Mouse (Mus musculus) limb, embryonic 10.5 days (tissue): Measurements from ENCODE around the gene B230219D22Rik. TPM values are rescaled to one million over a fixed set of nuclear protein-coding genes. Genes with fewer than 3 reads are reported as not detected.

Experiments used
- DNase-seq: peaks from one replicate; pipeline ENCODE4 v3.0.0-alpha.2; 2017; ENCODE audit warnings: low spot score
- H3K27ac ChIP-seq: fragments of 300-500 bp; sonication (generic); 2 replicates; pipeline ENCODE4 v1.5.1; 2016; ENCODE audit warnings: mild to moderate bottlenecking
- H3K27me3 ChIP-seq: fragments of 300-500 bp; sonication (generic); 2 replicates; pipeline ENCODE4 v1.6.1; 2016; ENCODE audit warnings: low read depth, mild to moderate bottlenecking; ENCODE audit not compliant: poor library complexity, severe bottlenecking
- H3K36me3 ChIP-seq: fragments of 300-500 bp; sonication (generic); 2 replicates; pipeline ENCODE4 v1.6.1; 2016; ENCODE audit warnings: mild to moderate bottlenecking, moderate library complexity
- H3K4me1 ChIP-seq: fragments of 300-500 bp; sonication (generic); 2 replicates; pipeline ENCODE4 v1.6.1; 2016
- H3K4me3 ChIP-seq: fragments of 300-500 bp; sonication (generic); 2 replicates; pipeline ENCODE4 v1.5.1; 2016; ENCODE audit warnings: mild to moderate bottlenecking, moderate library complexity
- H3K9me3 ChIP-seq: fragments of 300-500 bp; sonication (generic); replicated peaks from 2 replicates; pipeline ENCODE4 v1.6.1; 2016; ENCODE audit warnings: mild to moderate bottlenecking
- WGBS: fragments of 180-500 bp; shearing (Covaris S2); methylation state at CpG from one replicate; pipeline ENCODE4 v1.1.7; 2016; 5-methylcytosine and 5-hydroxymethylcytosine counted together
- polyA plus RNA-seq: library from polyadenylated mRNA; unstranded; fragments of >200 nt; fragmentation: Nextera tagmentation; extraction: Ambion mirVana; gene quantifications from 2 replicates; pipeline ENCODE4 v1.2.1, GENCODE M21; 2016

The B230219D22Rik gene
- polyA plus RNA-seq, result 55.5 and 65.2 TPM in 2 replicates

- WGBS, result 3% methylated on average over 51 of the region's 51 CpGs
- H3K4me1 ChIP-seq, result peaks cover 25% of the 10 kb centered on the region
These were observed at the start of gene B230219D22Rik for GRCm38 (mm10) chr13:55692535-55693242. TSS of gene B230219D22Rik (plus strand) at chr13:55693124.

GRCm38 (mm10) chr13:55644525-55644924, 48.4 kb upstream of the B230219D22Rik start:
- peaks cover 87% of the 10 kb centered on the region for H3K36me3 ChIP-seq
- WGBS, result 96% methylated on average over 2 of the region's 2 CpGs
- no peaks in the 10 kb centered on the region for H3K4me1 ChIP-seq
- no peaks in the 10 kb centered on the region for H3K27me3 ChIP-seq
- no peaks in the 10 kb centered on the region for H3K9me3 ChIP-seq
- no peak for DNase-seq
- H3K4me3 ChIP-seq, result no peak overlapping the region
- H3K27ac ChIP-seq, result no peak overlapping the region

More at GRCm38 (mm10) chr13:55692535-55693242, at the start of gene B230219D22Rik:
- no peaks in the 10 kb centered on the region for H3K9me3 ChIP-seq
- peak; percentile 92 for DNase-seq
- peaks cover 16% of the 10 kb centered on the region for H3K36me3 ChIP-seq
- peak within 1 kb of the TSS; percentile 99 for H3K4me3 ChIP-seq
- H3K27ac ChIP-seq, result peak within 1 kb of the TSS; percentile 100
- no peaks in the 10 kb centered on the region for H3K27me3 ChIP-seq

- WGBS, result 90% methylated on average over 12 of the region's 12 CpGs
- no peaks in the 10 kb centered on the region for H3K9me3 ChIP-seq
- peaks cover 100% of the 10 kb centered on the region for H3K36me3 ChIP-seq
- H3K4me1 ChIP-seq, result no peaks in the 10 kb centered on the region
- DNase-seq, result no peak
- H3K27me3 ChIP-seq, result no peaks in the 10 kb centered on the region
- no peak overlapping the region for H3K27ac ChIP-seq
- H3K4me3 ChIP-seq, result no peak overlapping the region
These were observed 42.8 kb upstream of the B230219D22Rik start for GRCm38 (mm10) chr13:55650098-55650497.

GRCm38 (mm10) chr13:55650980-55651379, 41.9 kb upstream of the B230219D22Rik start:
- H3K4me3 ChIP-seq, result no peak overlapping the region
- no peaks in the 10 kb centered on the region for H3K27me3 ChIP-seq
- no peaks in the 10 kb centered on the region for H3K9me3 ChIP-seq
- no peak for DNase-seq
- peaks cover 100% of the 10 kb centered on the region for H3K36me3 ChIP-seq
- H3K27ac ChIP-seq, result no peak overlapping the region
- 88% methylated on average over 6 of the region's 6 CpGs for WGBS
- H3K4me1 ChIP-seq, result no peaks in the 10 kb centered on the region

- H3K4me3 ChIP-seq, result no peak overlapping the region
- peak; percentile 62 for DNase-seq
- no peaks in the 10 kb centered on the region for H3K9me3 ChIP-seq
- H3K27me3 ChIP-seq, result no peaks in the 10 kb centered on the region
- no peak overlapping the region for H3K27ac ChIP-seq
- peaks cover 95% of the 10 kb centered on the region for H3K36me3 ChIP-seq
- 85% methylated on average over 6 of the region's 6 CpGs for WGBS
- H3K4me1 ChIP-seq, result no peaks in the 10 kb centered on the region
These were observed 24.4 kb upstream of the B230219D22Rik start for GRCm38 (mm10) chr13:55668550-55668949.

- H3K36me3 ChIP-seq, result peaks cover 97% of the 10 kb centered on the region
- WGBS, result 93% methylated on average over 6 of the region's 6 CpGs
These were observed 20.2 kb upstream of the B230219D22Rik start for GRCm38 (mm10) chr13:55672711-55673110.

GRCm38 (mm10) chr13:55677364-55677763, 15.6 kb upstream of the B230219D22Rik start:
- WGBS, result 86% methylated on average over 8 of the region's 8 CpGs
- H3K4me3 ChIP-seq, result no peak overlapping the region
- no peak for DNase-seq
- H3K9me3 ChIP-seq, result no peaks in the 10 kb centered on the region
- H3K27me3 ChIP-seq, result no peaks in the 10 kb centered on the region
- peaks cover 96% of the 10 kb centered on the region for H3K36me3 ChIP-seq
- H3K27ac ChIP-seq, result no peak overlapping the region
- no peaks in the 10 kb centered on the region for H3K4me1 ChIP-seq

More at GRCm38 (mm10) chr13:55672711-55673110, 20.2 kb upstream of the B230219D22Rik start:
- Histone ChIP-seq H3K27me3 (no peaks in the 10 kb centered on the region), H3K27ac (no peak overlapping the region), H3K9me3 (no peaks in the 10 kb centered on the region), H3K4me1 (no peaks in the 10 kb centered on the region), H3K4me3 (no peak overlapping the region)
- no peak for DNase-seq

GRCm38 (mm10) chr13:55682201-55682600, 10.7 kb upstream of the B230219D22Rik start:
- H3K27ac ChIP-seq, result no peak overlapping the region
- no peak overlapping the region for H3K4me3 ChIP-seq
- 91% methylated on average over 9 of the region's 9 CpGs for WGBS
- peaks cover 6% of the 10 kb centered on the region for H3K4me1 ChIP-seq
- no peaks in the 10 kb centered on the region for H3K27me3 ChIP-seq
- no peaks in the 10 kb centered on the region for H3K9me3 ChIP-seq
- peaks cover 59% of the 10 kb centered on the region for H3K36me3 ChIP-seq
- DNase-seq, result no peak

GRCm38 (mm10) chr13:55683581-55683980, 9.3 kb upstream of the B230219D22Rik start:
- Histone ChIP-seq H3K4me1 (peaks cover 20% of the 10 kb centered on the region), H3K36me3 (peaks cover 46% of the 10 kb centered on the region), H3K9me3 (no peaks in the 10 kb centered on the region), H3K27ac (no peak overlapping the region), H3K27me3 (no peaks in the 10 kb centered on the region), H3K4me3 (no peak overlapping the region)
- no peak for DNase-seq
- WGBS, result 95% methylated on average over 3 of the region's 3 CpGs

GRCm38 (mm10) chr13:55686107-55686633, 6.8 kb upstream of the B230219D22Rik start:
- 79% methylated on average over 9 of the region's 9 CpGs for WGBS
- peaks cover 20% of the 10 kb centered on the region for H3K4me1 ChIP-seq
- H3K27ac ChIP-seq, result peak overlapping the region; percentile 61; the same call in 1 of the 2 replicates
- peaks cover 20% of the 10 kb centered on the region for H3K36me3 ChIP-seq
- no peaks in the 10 kb centered on the region for H3K9me3 ChIP-seq
- no peak for DNase-seq
- no peaks in the 10 kb centered on the region for H3K27me3 ChIP-seq
- H3K4me3 ChIP-seq, result no peak overlapping the region

- DNase-seq, result no peak
- Histone ChIP-seq H3K27me3 (no peaks in the 10 kb centered on the region), H3K4me1 (peaks cover 20% of the 10 kb centered on the region), H3K36me3 (peaks cover 7% of the 10 kb centered on the region; the same call in 1 of the 2 replicates), H3K9me3 (no peaks in the 10 kb centered on the region), H3K4me3 (peak overlapping the region; percentile 4; the same call in 1 of the 2 replicates), H3K27ac (peak overlapping the region; percentile 73)
- WGBS, result 42% methylated on average over 4 of the region's 4 CpGs
These were observed 4.9 kb upstream of the B230219D22Rik start for GRCm38 (mm10) chr13:55687927-55688602.

GRCm38 (mm10) chr13:55693243-55693721, 358 bp downstream of the B230219D22Rik start:
- H3K36me3 ChIP-seq, result peaks cover 22% of the 10 kb centered on the region
- DNase-seq, result peak; percentile 66
- WGBS, result under 1% methylated on average over 69 of the region's 70 CpGs
- H3K4me3 ChIP-seq, result peak overlapping the region; percentile 99
- H3K9me3 ChIP-seq, result no peaks in the 10 kb centered on the region
- H3K27me3 ChIP-seq, result no peaks in the 10 kb centered on the region
- H3K4me1 ChIP-seq, result peaks cover 19% of the 10 kb centered on the region
- H3K27ac ChIP-seq, result peak overlapping the region; percentile 100

GRCm38 (mm10) chr13:55694110-55694509, 1.2 kb downstream of the B230219D22Rik start:
- H3K9me3 ChIP-seq, result no peaks in the 10 kb centered on the region
- H3K27ac ChIP-seq, result peak overlapping the region; percentile 100
- peaks cover 15% of the 10 kb centered on the region for H3K4me1 ChIP-seq
- 23% methylated on average over 8 of the region's 8 CpGs for WGBS
- no peaks in the 10 kb centered on the region for H3K27me3 ChIP-seq
- DNase-seq, result no peak
- peak overlapping the region; percentile 99 for H3K4me3 ChIP-seq
- H3K36me3 ChIP-seq, result peaks cover 30% of the 10 kb centered on the region
